Mouse (Mus musculus) G1E (cell line): ENCODE results near the gene Itpk1.

Source experiments
- CTCF ChIP-seq: IDR thresholded peaks from 2 replicates; pipeline ENCODE4 v1.5.1; 2012; ENCODE audit warnings: low read depth, low read length, inconsistent platforms, mixed read lengths
- GATA1 ChIP-seq: IDR thresholded peaks from 2 replicates; pipeline ENCODE4 v1.6.1; 2012; ENCODE audit warnings: borderline replicate concordance, low read length, inconsistent platforms, mixed read lengths
- GATA2 ChIP-seq: IDR thresholded peaks from 2 replicates; pipeline ENCODE4 v1.6.1; 2012; ENCODE audit warnings: low read depth, low read length, inconsistent platforms, borderline replicate concordance
- POLR2AphosphoS5 ChIP-seq: IDR thresholded peaks from 2 replicates; pipeline ENCODE4 v1.6.1; 2012; ENCODE audit warnings: low read depth, low read length, inconsistent platforms; ENCODE audit not compliant: insufficient replicate concordance
- TAL1 ChIP-seq: conservative IDR thresholded peaks from 2 replicates; pipeline ENCODE4 v1.6.1; 2012; ENCODE audit warnings: low read depth, low read length, inconsistent platforms, mixed read lengths

- TF ChIP-seq CTCF: no peak
- no peak for TF ChIP-seq GATA1
- TF ChIP-seq POLR2AphosphoS5: no peak
- no peak for TF ChIP-seq TAL1
- no peak for TF ChIP-seq GATA2
Observed at GRCm38 (mm10) chr12:102597466-102597865, 107.3 kb downstream of the Itpk1 start.
